Mouse (Mus musculus): ENCODE measurements around the gene Slc38a3. TPM values are rescaled to one million over a fixed set of nuclear protein-coding genes. Genes with fewer than 3 reads are reported as not detected.

Slc38a3 gene
- not detected in 2 replicates for total RNA-seq (2012; rRNA removed)
- not detected for polyA plus RNA-seq (2012; ENCODE audit: insufficient read depth in 1 of 2, insufficient read length in 2 of 2, low read depth in 1 of 2, low replicate concordance in 2 of 2, missing spikeins in 1 of 2)

GRCm38 (mm10) chr9:107669480-107669945 lies at the start of gene Slc38a3:
Slc38a3 (minus strand) TSS chr9:107669530.
- no peaks in the 10 kb centered on the region for H3K36me3 ChIP-seq (ENCODE audit: control insufficient read depth in 1 of 2, insufficient read depth in 2 of 2, low read length in 2 of 2)
- TF ChIP-seq JUND (IDR thresholded peaks at IDR 0.05; ENCODE audit: low read depth, low read length), result no peak
- H3K79me2 ChIP-seq (ENCODE audit: control insufficient read depth, insufficient read depth, low read length, poor library complexity), result no peaks in the 10 kb centered on the region
- no peak within 1 kb of the TSS for H3K9ac ChIP-seq (ENCODE audit: control insufficient read depth, low read depth, low read length, poor library complexity, severe bottlenecking)
- H3K4me3 ChIP-seq (ENCODE audit: control insufficient read depth in 1 of 2, insufficient read depth in 1 of 2, low read depth in 2 of 2, low read length in 2 of 2), result no peak within 1 kb of the TSS
- no peaks in the 10 kb centered on the region for H3K9me3 ChIP-seq (replicated peaks; ENCODE audit: insufficient read depth, low read length)
- no peaks in the 10 kb centered on the region for H3K4me1 ChIP-seq (ENCODE audit: control insufficient read depth in 1 of 2, insufficient read depth in 2 of 2, low read length in 2 of 2)
- no peak within 1 kb of the TSS for H3K27ac ChIP-seq (ENCODE audit: control insufficient read depth, low read depth, low read length)
- DNase-seq (ENCODE audit: low read depth, low spot score), result no peak
- H3K27me3 ChIP-seq (ENCODE audit: control insufficient read depth in 1 of 2, insufficient read depth in 2 of 2, low read length in 2 of 2), result peaks cover 29 to 33% of the 10 kb centered on the region in 2 experiments

DNA sequence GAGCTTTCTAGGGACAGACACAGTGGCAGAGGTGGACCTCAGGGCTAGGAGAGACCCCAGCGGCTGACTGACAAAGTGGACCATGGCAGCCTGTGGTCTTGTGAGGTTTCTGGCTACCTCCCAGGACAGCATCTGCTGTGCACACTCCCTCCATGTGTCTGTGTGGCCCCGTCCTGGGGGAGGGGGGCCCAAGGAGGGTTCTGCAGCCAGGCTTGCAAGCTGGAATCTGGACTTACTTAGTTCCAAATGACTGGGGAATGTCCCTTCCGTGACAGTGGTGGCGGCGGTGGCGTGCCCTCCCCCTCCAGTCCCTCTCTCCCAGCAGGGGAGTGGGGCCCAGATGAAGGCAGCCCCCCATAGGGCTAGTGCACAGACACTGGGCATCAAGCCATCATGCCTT lies 47.6 kb upstream of the Slc38a3 start:
- TF ChIP-seq MAZ (IDR thresholded peaks at IDR 0.05; ENCODE audit: low read depth, low read length) (no peak), EP300 (IDR thresholded peaks at IDR 0.05; ENCODE audit: low read depth in 1 of 2, low read length in 2 of 2) (no peak), RCOR1 (IDR thresholded peaks at IDR 0.05; ENCODE audit: low read depth, low read length) (no peak), UBTF (IDR thresholded peaks at IDR 0.05; ENCODE audit: borderline replicate concordance, insufficient read depth, low read depth, low read length) (no peak), CTCF (IDR thresholded peaks at IDR 0.05 in 2 of 3, conservative IDR thresholded peaks at IDR 0.05 in 1 of 3; ENCODE audit: control insufficient read depth in 1 of 3, insufficient read depth in 1 of 3, low read depth in 2 of 3, low read length in 3 of 3, poor library complexity in 1 of 3, severe bottlenecking in 1 of 3) (no peak)
- H3K9ac ChIP-seq (ENCODE audit: control insufficient read depth, low read depth, low read length, poor library complexity, severe bottlenecking), result no peak overlapping the region
- DNase-seq (ENCODE audit: low read depth, low spot score), result no peak
- no peak overlapping the region for H3K27ac ChIP-seq (ENCODE audit: control insufficient read depth, low read depth, low read length)
- H3K79me2 ChIP-seq (ENCODE audit: control insufficient read depth, insufficient read depth, low read length, poor library complexity), result no peaks in the 10 kb centered on the region
- H3K9me3 ChIP-seq (replicated peaks; ENCODE audit: insufficient read depth, low read length), result no peaks in the 10 kb centered on the region
- H3K36me3 ChIP-seq (ENCODE audit: control insufficient read depth in 1 of 2, insufficient read depth in 2 of 2, low read length in 2 of 2), result no peaks in the 10 kb centered on the region
- no peak overlapping the region for H3K4me3 ChIP-seq (ENCODE audit: control insufficient read depth in 1 of 2, insufficient read depth in 1 of 2, low read depth in 2 of 2, low read length in 2 of 2)
- 0 out of 4 replicates have a peak, but pooled peaks cover 0 to 3% of the 10 kb centered on the region in 2 experiments for H3K4me1 ChIP-seq (ENCODE audit: control insufficient read depth in 1 of 2, insufficient read depth in 2 of 2, low read length in 2 of 2)
- peaks cover 8 to 9% of the 10 kb centered on the region in 2 experiments for H3K27me3 ChIP-seq (ENCODE audit: control insufficient read depth in 1 of 2, insufficient read depth in 2 of 2, low read length in 2 of 2)

DNA sequence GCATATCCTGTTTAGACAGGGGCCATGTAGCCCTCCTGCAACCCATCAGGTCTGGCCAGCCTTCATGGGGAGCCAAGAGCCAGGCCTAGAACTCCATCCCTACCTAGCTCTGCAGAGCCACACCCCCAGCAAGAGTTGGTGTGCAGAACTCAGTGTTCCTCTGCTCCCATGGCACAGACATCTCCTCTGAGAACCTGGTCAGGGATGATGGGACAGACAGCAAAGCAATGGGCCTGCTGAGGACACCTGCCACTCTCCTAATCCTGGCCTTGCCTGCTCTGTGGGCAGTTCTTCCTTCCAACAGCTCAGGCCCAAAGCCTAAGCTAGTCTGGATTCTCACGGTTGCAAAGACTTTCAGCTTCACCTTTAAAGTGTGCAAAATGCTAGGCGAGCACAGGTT lies 46.3 kb upstream of the Slc38a3 start:
- H3K9me3 ChIP-seq (replicated peaks; ENCODE audit: insufficient read depth, low read length), result no peaks in the 10 kb centered on the region
- DNase-seq (ENCODE audit: low read depth, low spot score), result no peak
- H3K9ac ChIP-seq (ENCODE audit: control insufficient read depth, low read depth, low read length, poor library complexity, severe bottlenecking), result no peak overlapping the region
- H3K4me3 ChIP-seq (ENCODE audit: control insufficient read depth in 1 of 2, insufficient read depth in 1 of 2, low read depth in 2 of 2, low read length in 2 of 2), result no peak overlapping the region
- no peaks in the 10 kb centered on the region for H3K79me2 ChIP-seq (ENCODE audit: control insufficient read depth, insufficient read depth, low read length, poor library complexity)
- no peaks in the 10 kb centered on the region for H3K36me3 ChIP-seq (ENCODE audit: control insufficient read depth in 1 of 2, insufficient read depth in 2 of 2, low read length in 2 of 2)
- 0 out of 4 replicates have a peak, but pooled peaks cover 0 to 3% of the 10 kb centered on the region in 2 experiments for H3K4me1 ChIP-seq (ENCODE audit: control insufficient read depth in 1 of 2, insufficient read depth in 2 of 2, low read length in 2 of 2)
- TF ChIP-seq POLR2A (IDR thresholded peaks at IDR 0.05; ENCODE audit: control insufficient read depth in 1 of 2, insufficient read depth in 1 of 2, low read depth in 1 of 2, low read length in 2 of 2, poor library complexity in 1 of 2) (no peak), CHD1 (IDR thresholded peaks at IDR 0.05; ENCODE audit: low read depth, low read length) (no peak), MYB (IDR thresholded peaks at IDR 0.05; ENCODE audit: low read depth, low read length) (no peak), TBP (IDR thresholded peaks at IDR 0.05; ENCODE audit: low read depth, low read length) (no peak), JUND (IDR thresholded peaks at IDR 0.05; ENCODE audit: low read depth, low read length) (no peak), ZMIZ1 (IDR thresholded peaks at IDR 0.05; ENCODE audit: low read depth, low read length) (no peak), SIN3A (IDR thresholded peaks at IDR 0.05; ENCODE audit: low read length) (no peak), RCOR1 (IDR thresholded peaks at IDR 0.05; ENCODE audit: low read depth, low read length) (no peak), CHD2 (IDR thresholded peaks at IDR 0.05; ENCODE audit: low read length) (no peak), KAT2A (conservative IDR thresholded peaks at IDR 0.05; ENCODE audit: low read depth, low read length) (no peak), ZNF384 (IDR thresholded peaks at IDR 0.05; ENCODE audit: low read depth, low read length) (no peak), ZC3H11A (IDR thresholded peaks at IDR 0.05; ENCODE audit: low read depth, low read length) (no peak), UBTF (IDR thresholded peaks at IDR 0.05; ENCODE audit: borderline replicate concordance, insufficient read depth, low read depth, low read length) (no peak), TAL1 (IDR thresholded peaks at IDR 0.05; ENCODE audit: low read length) (no peak), GATA1 (IDR thresholded peaks at IDR 0.05; ENCODE audit: low read depth, low read length) (no peak), USF2 (IDR thresholded peaks at IDR 0.05; ENCODE audit: borderline replicate concordance in 1 of 2, insufficient read depth in 1 of 2, low read depth in 1 of 2, low read length in 2 of 2) (no peak), BHLHE40 (IDR thresholded peaks at IDR 0.05; ENCODE audit: borderline replicate concordance, low read depth, low read length) (no peak)
- no peak overlapping the region for H3K27ac ChIP-seq (ENCODE audit: control insufficient read depth, low read depth, low read length)
- peaks cover 8 to 9% of the 10 kb centered on the region in 2 experiments for H3K27me3 ChIP-seq (ENCODE audit: control insufficient read depth in 1 of 2, insufficient read depth in 2 of 2, low read length in 2 of 2)

All from MEL (cell line).